Mouse (Mus musculus) gonadal fat pad, adult 2 months (tissue): ENCODE data around the gene A730009L09Rik. TPM values are rescaled to one million over a fixed set of nuclear protein-coding genes. Genes with fewer than 3 reads are reported as not detected.

Source experiments
- DNase-seq: peaks from one replicate; pipeline ENCODE4 v3.0.0-alpha.2; 2012; ENCODE audit warnings: low read depth
- polyA plus RNA-seq: library from polyadenylated mRNA; depleted of rRNA; stranded (reverse); fragments of >200 nt; gene quantifications from 2 replicates; pipeline ENCODE4 v1.2.3, GENCODE M21; 2012; rRNA removed

The A730009L09Rik gene
- polyA plus RNA-seq, 1 experiment = not detected

DNA sequence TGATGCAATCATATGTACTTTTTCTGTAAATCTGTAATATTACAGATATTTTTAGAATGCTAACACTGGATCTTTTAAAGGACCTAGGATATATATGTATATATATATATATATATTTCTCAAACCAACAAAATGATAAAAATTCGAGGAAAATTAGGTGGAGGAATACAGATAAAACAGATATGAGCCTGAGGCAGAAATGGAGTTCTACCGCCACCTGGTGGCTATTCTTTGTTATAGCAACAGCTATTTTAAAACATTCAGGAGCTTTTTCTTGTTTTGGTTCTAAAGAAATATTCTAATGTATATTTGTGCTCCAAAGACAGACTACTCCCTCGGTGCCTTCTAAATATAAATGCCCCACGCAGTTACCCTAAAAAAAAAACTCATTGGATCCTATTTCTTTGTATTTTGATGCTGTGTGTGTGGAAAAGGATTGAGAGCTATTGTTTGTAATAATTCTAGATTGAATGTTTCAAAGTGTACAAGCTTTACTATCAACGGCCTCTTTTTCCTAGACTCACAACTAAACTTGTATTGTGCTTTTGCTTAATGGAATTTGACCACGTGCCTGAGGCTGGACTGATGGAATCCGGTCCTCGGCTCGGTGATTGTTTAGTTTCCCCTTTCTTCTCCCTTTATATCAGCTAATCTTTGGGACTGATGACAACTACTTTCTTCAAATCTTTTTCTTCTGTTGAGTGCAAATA lies 44.8 kb downstream of the A730009L09Rik start:
- DNase-seq = no peak

GRCm38 (mm10) chr16:84560279-84560602 lies 45.3 kb downstream of the A730009L09Rik start:
- DNase-seq = no peak

Other genes starting within 250 kb of the A730009L09Rik start
- gene Mrpl39, start 220.6 kb downstream of the A730009L09Rik start, polyA plus RNA-seq = 8.5 and 10.6 TPM in 2 replicates